ENCODE assay signal across 9 mouse cellular contexts in the genomic region with DNA sequence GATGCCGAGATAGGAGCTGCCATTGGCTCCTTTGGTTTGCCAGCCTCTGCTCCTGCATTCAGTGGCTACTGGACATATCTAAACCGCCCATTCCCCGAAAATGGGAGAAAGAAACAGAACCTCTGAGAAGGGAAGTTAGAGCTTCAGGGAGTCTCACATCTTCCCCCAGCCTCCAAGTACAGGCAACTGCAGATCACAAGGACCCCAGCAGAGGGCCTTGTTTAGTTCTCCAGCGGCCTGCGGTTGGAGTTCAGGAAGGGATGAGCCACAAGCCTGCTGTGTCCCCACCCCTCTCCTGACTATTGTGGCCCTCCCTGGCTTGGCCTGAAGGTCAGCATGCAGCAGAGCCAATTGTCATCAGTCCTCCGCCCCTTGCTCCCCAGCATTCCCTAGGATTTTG. TPM values are rescaled to one million over a fixed set of nuclear protein-coding genes. Genes with fewer than 3 reads are reported as not detected.
DNase-seq lines count a peak whose midpoint lies in the region; ATAC-seq and TF ChIP-seq lines count a peak whose summit lies in the region.
"Had no signal": no experiment of that assay in that cellular context is flagged by ENCODE, and none has a peak within 500 bp of the region (broad histone marks: within the 10 kb centered on the region; RNA-seq: fewer than 3 reads in every experiment).

No protein-coding gene starts in this region.

- no peaks in the 10 kb centered on the region; the same call in 1 of the 2 replicates for H3K4me1 ChIP-seq in embryonic facial prominence, embryonic 11.5 days (ENCODE audit: control insufficient read depth, insufficient read depth, low read length)
- H3K4me1 ChIP-seq in heart, adult 2 months (ENCODE audit: control insufficient read depth, insufficient read depth, low read length) = peaks cover 6% of the 10 kb centered on the region

- no peaks in the 10 kb centered on the region for H3K9me3 ChIP-seq in embryonic facial prominence, embryonic 11.5 days (replicated peaks; ENCODE audit: control insufficient read depth, low read length)

- peak overlapping the region; percentile 77 for H3K4me3 ChIP-seq in embryonic facial prominence, embryonic 11.5 days (ENCODE audit: low read depth, low read length)
- H3K4me3 ChIP-seq in heart, adult 2 months = peak overlapping the region; percentile 88

- no peaks in the 10 kb centered on the region for H3K79me2 ChIP-seq in heart, adult 2 months (replicated peaks; ENCODE audit: control insufficient read depth, insufficient read depth, low read length)

- ATAC-seq in embryonic facial prominence, embryonic 11.5 days (replicated peaks; ENCODE audit: insufficient number of reproducible peaks, low FRiP score, low TSS enrichment, low read depth) = peak; percentile 50; the same call in 1 of the 2 replicates

- H3K9ac ChIP-seq in embryonic facial prominence, embryonic 11.5 days (replicated peaks; ENCODE audit: low read length) = peak overlapping the region; percentile 74
- H3K9ac ChIP-seq in heart, adult 2 months (ENCODE audit: low read depth, low read length) = peak overlapping the region; percentile 96

- H3K4me2 ChIP-seq in embryonic facial prominence, embryonic 11.5 days (ENCODE audit: low read depth, low read length) = peak overlapping the region; percentile 98

- WGBS in embryonic facial prominence, embryonic 11.5 days = 8% methylated on average over 6 of the region's 6 CpGs
- 18% methylated on average over 6 of the region's 6 CpGs for WGBS in heart, adult 2 months

- H3K27me3 ChIP-seq in embryonic facial prominence, embryonic 11.5 days (ENCODE audit: control insufficient read depth, insufficient read depth, low read length) = no peaks in the 10 kb centered on the region
- H3K27me3 ChIP-seq in heart, adult 2 months (ENCODE audit: control insufficient read depth, insufficient read depth, low read length) = no peaks in the 10 kb centered on the region
- H3K27me3 ChIP-seq: CH12.LX had no signal

- H3K27ac ChIP-seq in embryonic facial prominence, embryonic 11.5 days (replicated peaks; ENCODE audit: low read depth, low read length) = no peak overlapping the region
- peak overlapping the region; percentile 94 for H3K27ac ChIP-seq in heart, adult 2 months

- DNase-seq in urinary bladder, adult 18-20 months (ENCODE audit: low spot score in 2 of 2) = peak; percentile 30
- DNase-seq in urinary bladder, adult 2 months (ENCODE audit: low spot score) = no peak
- peak; percentile 76 for DNase-seq in embryonic facial prominence, embryonic 11.5 days (ENCODE audit: low spot score)
- DNase-seq in heart, adult 2 months = peak; percentile 71 to 76
- DNase-seq in kidney, adult 18-20 months = peak; percentile 67
- DNase-seq in left cerebral cortex, postnatal 4 days = peak; percentile 72
- peak; percentile 68 for DNase-seq in mesoderm, embryonic 11.5 days (ENCODE audit: low read depth, low spot score)
- peak; percentile 36 to 51 for DNase-seq in right cerebral cortex, postnatal 36 days (ENCODE audit: low spot score in 2 of 2)

- TF ChIP-seq EP300 in heart, adult 2 months (IDR thresholded peaks at IDR 0.05; ENCODE audit: insufficient read depth, low read depth, low read length) = 0 out of 2 replicates have a peak, but pooled peaks have one; percentile 16

- TF ChIP-seq CTCF in heart, adult 2 months (IDR thresholded peaks at IDR 0.05) = peak; percentile 59

- H3K36me3 ChIP-seq in embryonic facial prominence, embryonic 11.5 days (replicated peaks; ENCODE audit: control insufficient read depth, insufficient read depth, low read depth, low read length) = no peaks in the 10 kb centered on the region
- H3K36me3 ChIP-seq in heart, adult 2 months (ENCODE audit: control insufficient read depth, insufficient read depth, low read length) = no peaks in the 10 kb centered on the region; the same call in 1 of the 2 replicates

- TF ChIP-seq POLR2A in heart, adult 2 months (IDR thresholded peaks at IDR 0.05; ENCODE audit: insufficient read depth, low read depth, low read length) = no peak

- intact Hi-C loops in heart, adult 2 months (cut with DNase I) = loop anchor here (2.0 to 5.0 kb wide), 6 partner anchors 27 to 555 kb away; no protein-coding TSS in a partner anchor
- intact Hi-C loops in left cerebral cortex, postnatal 4 days (cut with DNase I) = loop anchor here (10.0 kb wide), 2 partner anchors 149 to 389 kb away; no protein-coding TSS in a partner anchor

RNA-seq across cellular contexts. Expression of gene Slco3a1, which starts 0.8 kb away (rescaled TPM):
- polyA plus RNA-seq in urinary bladder, adult 2 months (2012; rRNA removed) = 29.0 and 33.7 TPM in 2 replicates
- polyA plus RNA-seq in embryonic facial prominence, embryonic 11.5 days (2014; fragmentation: Nextera tagmentation; extraction: Ambion mirVana) = 6.6 and 6.7 TPM in 2 replicates
- 100 to 1,000 TPM; 124 to 146 TPM for total RNA-seq in heart, adult 2 months (2021)
- 93.1 and 138 TPM in 2 replicates for polyA plus RNA-seq in heart, adult 2 months (2012; rRNA removed)
- 10 to 100 TPM; 75.0 to 77.0 TPM for total RNA-seq in left cerebral cortex, postnatal 4 days (2021)
